Mouse (Mus musculus): ENCODE results near the gene Fitm2.

The Fitm2 gene

GRCm38 (mm10) chr2:163422895-163423660 lies 49.4 kb downstream of the Fitm2 start:
- DNase-seq (ENCODE audit: low spot score), result no peak

GRCm38 (mm10) chr2:163420366-163420886 lies 52.0 kb downstream of the Fitm2 start:
- DNase-seq (ENCODE audit: low spot score), result no peak

- DNase-seq (ENCODE audit: low spot score), result peak; percentile 99
These were observed 52.9 kb downstream of the Fitm2 start for GRCm38 (mm10) chr2:163419346-163420045.

- DNase-seq (ENCODE audit: low spot score), result no peak
These were observed 53.5 kb downstream of the Fitm2 start for GRCm38 (mm10) chr2:163418841-163419345.

- DNase-seq (ENCODE audit: low spot score), result no peak
These were observed 54.6 kb downstream of the Fitm2 start for GRCm38 (mm10) chr2:163417830-163418229.

- DNase-seq (ENCODE audit: low spot score), result no peak
These were observed 55.4 kb downstream of the Fitm2 start for GRCm38 (mm10) chr2:163417026-163417425.

Measured in ovary, adult 18-20 months (tissue).